Mouse (Mus musculus) liver, embryonic 13.5 days (tissue): ENCODE measurements at regions not wholly inside any gene's neighbourhood (a gene's known extent, or its start where the extent isn't known, plus 50 kb on each side); places are given as distances from the start of the nearest gene placed in this dataset.

Source experiments
- ATAC-seq: fragments of 200-750 bp; cut with Nextera tagmentation; 2 replicates; pipeline ENCODE4 v1.8.0; 2017; ENCODE audit warnings: low read depth, mild to moderate bottlenecking, moderate number of reproducible peaks, moderate library complexity
- DNase-seq: peaks from one replicate; pipeline ENCODE4 v3.0.0; 2022
- H3K27ac ChIP-seq: fragments of 300-500 bp; sonication (generic); 2 replicates; pipeline ENCODE4 v1.5.1; 2015; ENCODE audit warnings: moderate library complexity, mild to moderate bottlenecking, inconsistent platforms
- H3K27me3 ChIP-seq: fragments of 300-500 bp; sonication (generic); 2 replicates; pipeline ENCODE4 v1.6.1; 2015; ENCODE audit warnings: mild to moderate bottlenecking, inconsistent platforms
- H3K36me3 ChIP-seq: fragments of 300-500 bp; sonication (generic); 2 replicates; pipeline ENCODE4 v1.6.1; 2015; ENCODE audit warnings: mild to moderate bottlenecking, inconsistent platforms
- H3K4me1 ChIP-seq: fragments of 300-500 bp; sonication (generic); replicated peaks from 2 replicates; pipeline ENCODE4 v1.6.1; 2015; ENCODE audit warnings: inconsistent platforms
- H3K4me2 ChIP-seq: fragments of 300-500 bp; sonication (generic); 2 replicates; pipeline ENCODE4 v1.6.1; 2015; ENCODE audit warnings: inconsistent platforms, mild to moderate bottlenecking, moderate library complexity
- H3K4me3 ChIP-seq: fragments of 300-500 bp; sonication (generic); replicated peaks from 2 replicates; pipeline ENCODE4 v1.5.1; 2015; ENCODE audit warnings: mild to moderate bottlenecking, inconsistent platforms
- H3K9ac ChIP-seq: fragments of 300-500 bp; sonication (generic); 2 replicates; pipeline ENCODE4 v1.6.1; 2015; ENCODE audit warnings: mild to moderate bottlenecking, inconsistent platforms
- H3K9me3 ChIP-seq: fragments of 300-500 bp; sonication (generic); replicated peaks from 2 replicates; pipeline ENCODE4 v1.6.1; 2016; ENCODE audit warnings: inconsistent platforms
- WGBS: fragments of 180-500 bp; shearing (Covaris S2); methylation state at CpG from one replicate; pipeline ENCODE4 v1.1.7; 2015; ENCODE audit not compliant: insufficient replicate concordance; 5-methylcytosine and 5-hydroxymethylcytosine counted together

GRCm38 (mm10) chr1:72764522-72764921, 53.4 kb downstream of the Rpl37a start:
- Histone ChIP-seq H3K27ac (no peak overlapping the region), H3K4me3 (no peak overlapping the region), H3K27me3 (no peaks in the 10 kb centered on the region), H3K9me3 (no peaks in the 10 kb centered on the region), H3K4me1 (no peaks in the 10 kb centered on the region), H3K9ac (no peak overlapping the region), H3K4me2 (no peak overlapping the region), H3K36me3 (no peaks in the 10 kb centered on the region)
- WGBS = 81% methylated on average over 10 of the region's 10 CpGs
- DNase-seq (no peak), ATAC-seq (no peak)

- Histone ChIP-seq H3K9me3 (no peaks in the 10 kb centered on the region), H3K9ac (no peak overlapping the region), H3K36me3 (no peaks in the 10 kb centered on the region), H3K27me3 (no peaks in the 10 kb centered on the region), H3K4me1 (no peaks in the 10 kb centered on the region), H3K4me3 (no peak overlapping the region), H3K4me2 (no peak overlapping the region), H3K27ac (no peak overlapping the region)
- 70% methylated on average over 20 of the region's 20 CpGs for WGBS
- no peak for ATAC-seq
- DNase-seq = no peak
Measured at GRCm38 (mm10) chr1:72765046-72765810, 54.1 kb downstream of the Rpl37a start.

- ATAC-seq = no peak
- Histone ChIP-seq H3K27ac (no peak overlapping the region), H3K9ac (no peak overlapping the region), H3K4me3 (no peak overlapping the region), H3K9me3 (no peaks in the 10 kb centered on the region), H3K4me1 (no peaks in the 10 kb centered on the region), H3K36me3 (no peaks in the 10 kb centered on the region), H3K27me3 (no peaks in the 10 kb centered on the region), H3K4me2 (no peak overlapping the region)
- 77% methylated on average over 7 of the region's 7 CpGs for WGBS
- no peak for DNase-seq
Measured at GRCm38 (mm10) chr1:72769428-72769827, 54.9 kb upstream of the Igfbp2 start.

- no peak for DNase-seq
- Histone ChIP-seq H3K27me3 (no peaks in the 10 kb centered on the region), H3K27ac (no peak overlapping the region), H3K9me3 (no peaks in the 10 kb centered on the region), H3K4me2 (no peak overlapping the region), H3K36me3 (no peaks in the 10 kb centered on the region), H3K9ac (no peak overlapping the region), H3K4me1 (no peaks in the 10 kb centered on the region), H3K4me3 (no peak overlapping the region)
- ATAC-seq = peak; percentile 58
- 60% methylated on average over 5 of the region's 5 CpGs for WGBS
Measured at GRCm38 (mm10) chr1:72772708-72773107, 51.6 kb upstream of the Igfbp2 start.

GRCm38 (mm10) chr1:72773234-72773633, 51.1 kb upstream of the Igfbp2 start:
- ATAC-seq = 0 out of 2 replicates have a peak, but pooled peaks have one; percentile 41
- DNase-seq = no peak

More at GRCm38 (mm10) chr1:72773234-72773633, 51.1 kb upstream of the Igfbp2 start:
- no peaks in the 10 kb centered on the region for H3K27me3 ChIP-seq
- no peak overlapping the region for H3K9ac ChIP-seq
- no peak overlapping the region for H3K4me3 ChIP-seq
- no peaks in the 10 kb centered on the region for H3K9me3 ChIP-seq
- no peaks in the 10 kb centered on the region for H3K36me3 ChIP-seq
- WGBS = 50% methylated on average over 3 of the region's 3 CpGs
- no peak overlapping the region for H3K4me2 ChIP-seq
- H3K27ac ChIP-seq = no peak overlapping the region
- H3K4me1 ChIP-seq = no peaks in the 10 kb centered on the region
